Mouse (Mus musculus) cortical plate, adult 2 months (tissue): Measurements from ENCODE around the gene Bcat2. TPM values are rescaled to one million over a fixed set of nuclear protein-coding genes. Genes with fewer than 3 reads are reported as not detected.

Experiments used
- H3K27ac ChIP-seq: fragments of 200-500 bp; 2 replicates; pipeline ENCODE4 v1.5.1; 2012; ENCODE audit warnings: low read length, control low read depth, inconsistent platforms; ENCODE audit not compliant: insufficient read depth
- H3K4me1 ChIP-seq: fragments of 200-500 bp; 2 replicates; pipeline ENCODE4 v1.6.1; 2011; ENCODE audit warnings: low read length; ENCODE audit not compliant: control insufficient read depth, insufficient read depth
- H3K4me3 ChIP-seq: fragments of 200-500 bp; 2 replicates; pipeline ENCODE4 v1.5.1; 2011; ENCODE audit warnings: mild to moderate bottlenecking, low read length, control low read depth; ENCODE audit not compliant: insufficient read depth
- CTCF ChIP-seq: fragments of 200-500 bp; IDR thresholded peaks from 2 replicates; pipeline ENCODE4 v1.5.1; 2011; ENCODE audit warnings: mild to moderate bottlenecking, control low read depth, low read length; ENCODE audit not compliant: insufficient read depth; ENCODE audit errors: extremely low read depth
- POLR2A ChIP-seq: fragments of 200-500 bp; IDR thresholded peaks from 2 replicates; pipeline ENCODE4 v1.6.1; 2011; ENCODE audit warnings: mild to moderate bottlenecking, low read length, control low read depth; ENCODE audit not compliant: insufficient read depth; ENCODE audit errors: extremely low read depth
- polyA plus RNA-seq: library from polyadenylated mRNA; depleted of rRNA; stranded (reverse); fragments of >200 nt; gene quantifications from 2 replicates; pipeline ENCODE4 v1.2.3, GENCODE M21; 2012

The Bcat2 gene
- polyA plus RNA-seq, 1 experiment = 26.5 TPM

GRCm38 (mm10) chr7:45597013-45597412 lies 27.1 kb downstream of the Bcat2 start:
- no peak overlapping the region for H3K27ac ChIP-seq
- no peak for TF ChIP-seq POLR2A
- TF ChIP-seq CTCF = no peak
- H3K4me3 ChIP-seq = no peak overlapping the region
- no peaks in the 10 kb centered on the region for H3K4me1 ChIP-seq

- Histone ChIP-seq H3K4me1 (no peaks in the 10 kb centered on the region), H3K4me3 (no peak overlapping the region), H3K27ac (no peak overlapping the region)
- TF ChIP-seq POLR2A = no peak
- no peak for TF ChIP-seq CTCF
Measured at GRCm38 (mm10) chr7:45597527-45597926, 27.6 kb downstream of the Bcat2 start.

- no peak overlapping the region for H3K4me3 ChIP-seq
- no peak overlapping the region for H3K27ac ChIP-seq
- H3K4me1 ChIP-seq = no peaks in the 10 kb centered on the region
- no peak for TF ChIP-seq POLR2A
- TF ChIP-seq CTCF = no peak
Measured at GRCm38 (mm10) chr7:45598960-45599879, 29.3 kb downstream of the Bcat2 start.

- no peak overlapping the region for H3K27ac ChIP-seq
- no peak overlapping the region for H3K4me3 ChIP-seq
- no peaks in the 10 kb centered on the region for H3K4me1 ChIP-seq
- TF ChIP-seq CTCF (no peak), POLR2A (no peak)
Measured at GRCm38 (mm10) chr7:45605704-45606289, 35.8 kb downstream of the Bcat2 start.

- H3K27ac ChIP-seq = no peak overlapping the region
- H3K4me3 ChIP-seq = no peak overlapping the region
- H3K4me1 ChIP-seq = no peaks in the 10 kb centered on the region
- TF ChIP-seq POLR2A (no peak), CTCF (no peak)
Measured at GRCm38 (mm10) chr7:45609511-45609910, 39.6 kb downstream of the Bcat2 start.

- Histone ChIP-seq H3K4me3 (no peak overlapping the region), H3K27ac (no peak overlapping the region), H3K4me1 (no peaks in the 10 kb centered on the region)
- TF ChIP-seq POLR2A = no peak
- TF ChIP-seq CTCF = no peak
Measured at GRCm38 (mm10) chr7:45616277-45616676, 46.3 kb downstream of the Bcat2 start.

- no peak for TF ChIP-seq POLR2A
- no peak for TF ChIP-seq CTCF
- H3K4me1 ChIP-seq = no peaks in the 10 kb centered on the region
- no peak within 1 kb of the TSS for H3K27ac ChIP-seq
- no peak within 1 kb of the TSS for H3K4me3 ChIP-seq
Measured at GRCm38 (mm10) chr7:45617042-45617695, 47.2 kb downstream of the Bcat2 start, which contains the start of gene Fut1. TSS of gene Fut1 (plus strand) at chr7:45617289.

GRCm38 (mm10) chr7:45618316-45618715 lies 48.4 kb downstream of the Bcat2 start:
- Histone ChIP-seq H3K4me1 (no peaks in the 10 kb centered on the region), H3K4me3 (no peak overlapping the region), H3K27ac (no peak overlapping the region)
- TF ChIP-seq POLR2A (no peak), CTCF (no peak)

GRCm38 (mm10) chr7:45619592-45619991 lies 49.6 kb downstream of the Bcat2 start:
- Histone ChIP-seq H3K4me3 (no peak overlapping the region), H3K4me1 (no peaks in the 10 kb centered on the region), H3K27ac (no peak overlapping the region)
- TF ChIP-seq CTCF (no peak), POLR2A (no peak)
